Mouse (Mus musculus) ES-Bruce4 (cell line): ENCODE results near the gene Camsap2.

Experiments
- CTCF ChIP-seq: IDR thresholded peaks from one replicate; pipeline ENCODE4 v1.8.1; 2011; ENCODE audit warnings: low read depth, low read length
- POLR2A ChIP-seq: IDR thresholded peaks from one replicate; pipeline ENCODE4 v1.8.1; 2011; ENCODE audit warnings: low read length; ENCODE audit not compliant: insufficient read depth

GRCm38 (mm10) chr1:136350699-136351200, 4.8 kb upstream of the Camsap2 start:
- TF ChIP-seq CTCF, result no peak
- no peak for TF ChIP-seq POLR2A
